Mouse (Mus musculus) layer of hippocampus, adult 2 months (tissue): ENCODE results near the gene Lrr1. TPM values are rescaled to one million over a fixed set of nuclear protein-coding genes. Genes with fewer than 3 reads are reported as not detected.

Experiments used
- DNase-seq, 2 experiments: peaks; one replicate each; pipeline ENCODE4 v3.0.0; 2022; ENCODE audit warnings: low spot score in 2 of 2
- H3K27ac ChIP-seq: fragments of 200-600 bp; 2 replicates; pipeline ENCODE4 v1.8.1; 2022
- H3K4me3 ChIP-seq: fragments of 200-600 bp; 2 replicates; pipeline ENCODE4 v1.8.1; 2022; ENCODE audit warnings: mild to moderate bottlenecking
- CTCF ChIP-seq: fragments of 200-600 bp; conservative IDR thresholded peaks from 2 replicates; pipeline ENCODE4 v1.8.1; 2022; ENCODE audit warnings: antibody characterized with exemption, mild to moderate bottlenecking, moderate library complexity
- microRNA-seq, 2 experiments: library from miRNA; unstranded; fragments of <30 nt; microRNA quantifications; one replicate each; pipeline ENCODE4 v1.2.0; 2021
- total RNA-seq, 2 experiments: library from RNA; stranded (reverse); gene quantifications; 2 replicates each; pipeline ENCODE4 v1.2.3; 2021

Gene Lrr1
- total RNA-seq, 2 experiments from 2014 or later = not detected

- no peak for TF ChIP-seq CTCF
- Histone ChIP-seq H3K27ac (no peak overlapping the region), H3K4me3 (no peak overlapping the region)
- no peak for DNase-seq
These were observed 45.8 kb downstream of the Lrr1 start for GRCm38 (mm10) chr12:69214393-69214792.

- DNase-seq = peak; percentile 67 to 72
- Histone ChIP-seq H3K27ac (peak overlapping the region; percentile 20; the same call in 1 of the 2 replicates), H3K4me3 (no peak overlapping the region)
- TF ChIP-seq CTCF = no peak
These were observed 46.6 kb downstream of the Lrr1 start for GRCm38 (mm10) chr12:69215000-69215785.

- no peak overlapping the region for H3K4me3 ChIP-seq
- DNase-seq = no peak
- H3K27ac ChIP-seq = no peak overlapping the region
- no peak for TF ChIP-seq CTCF
These were observed 48.0 kb downstream of the Lrr1 start for GRCm38 (mm10) chr12:69216587-69216986.

- Histone ChIP-seq H3K4me3 (no peak overlapping the region), H3K27ac (no peak overlapping the region)
- no peak for DNase-seq
- no peak for TF ChIP-seq CTCF
These were observed 52.1 kb downstream of the Lrr1 start for GRCm38 (mm10) chr12:69220613-69221277.

GRCm38 (mm10) chr12:69227776-69228466 lies 59.3 kb downstream of the Lrr1 start, which contains the start of gene Pole2:
TSS of gene Pole2 (minus strand) at chr12:69228195.
- peak; percentile 78 to 86 for DNase-seq
- peak within 1 kb of the TSS; percentile 69 for H3K4me3 ChIP-seq
- H3K27ac ChIP-seq = peak within 1 kb of the TSS; percentile 65
- no peak for TF ChIP-seq CTCF

Small RNA genes within 50 kb of the gene (microRNA-seq; reads per million reads assigned to microRNA genes)
- gene Gm47287 (0 reads per million in 2 experiments), gene Gm47295 (1.5 to 4.2 reads per million in 2 experiments)

Other genes with a start within 250 kb of the Lrr1 start
- gene Rps29, start 9.6 kb upstream of the Lrr1 start, total RNA-seq = 1,000 to 10,000 TPM; 1,229 to 1,249 TPM
- gene Rpl36al, start 15.3 kb downstream of the Lrr1 start, total RNA-seq = 100 to 1,000 TPM; 184 to 187 TPM
- gene Mgat2, start 15.3 kb downstream of the Lrr1 start, total RNA-seq = 10 to 100 TPM; 25.6 to 28.2 TPM
- 1 to 10 TPM; 3.8 to 4.1 TPM for gene Gm49383, start 28.3 kb downstream of the Lrr1 start, total RNA-seq
- 1 to 10 TPM; 1.9 TPM for gene Dnaaf2, start 29.6 kb downstream of the Lrr1 start, total RNA-seq
- gene Gm49384, start 35.5 kb downstream of the Lrr1 start, total RNA-seq = 1 to 10 TPM; 3.5 to 5.1 TPM
- gene Pole2, start 59.4 kb downstream of the Lrr1 start, total RNA-seq = under 1 TPM; 0.72 to 0.76 TPM
- gene Klhdc1, start 72.4 kb downstream of the Lrr1 start, total RNA-seq = 10 to 100 TPM; 17.5 to 18.6 TPM
- 100 to 1,000 TPM; 115 to 125 TPM for gene Klhdc2, start 127.9 kb downstream of the Lrr1 start, total RNA-seq
- gene Nemf, start 188.4 kb downstream of the Lrr1 start, total RNA-seq = 10 to 100 TPM; 50.0 to 50.2 TPM
- gene Arf6, start 203.3 kb downstream of the Lrr1 start, total RNA-seq = 10 to 100 TPM; 50.1 to 50.3 TPM
- 1 to 10 TPM in 1 of 2 experiments, under 1 TPM in 1; 0.61 to 1.1 TPM for gene Gm9887, start 203.6 kb downstream of the Lrr1 start, total RNA-seq